Mouse (Mus musculus) stomach, embryonic 14.5 days (tissue): ENCODE results near the gene Nap1l1. TPM values are rescaled to one million over a fixed set of nuclear protein-coding genes. Genes with fewer than 3 reads are reported as not detected.

Source experiments
- ATAC-seq: fragments of 200-750 bp; cut with Nextera tagmentation; 2 replicates; pipeline ENCODE4 v1.8.0; 2017; ENCODE audit warnings: low read depth, moderate TSS enrichment; ENCODE audit not compliant: insufficient number of reproducible peaks, insufficient read depth, low FRiP score
- H3K27ac ChIP-seq: fragments of 300-500 bp; sonication (generic); 2 replicates; pipeline ENCODE4 v1.5.1; 2014; ENCODE audit warnings: mild to moderate bottlenecking, low read length, moderate library complexity, mixed read lengths
- H3K27me3 ChIP-seq: fragments of 300-500 bp; sonication (generic); 2 replicates; pipeline ENCODE4 v1.6.1; 2014; ENCODE audit warnings: low read length, control low read depth, mixed read lengths; ENCODE audit not compliant: control insufficient read depth, insufficient read depth
- H3K36me3 ChIP-seq: fragments of 300-500 bp; sonication (generic); 2 replicates; pipeline ENCODE4 v1.6.1; 2014; ENCODE audit warnings: mild to moderate bottlenecking, control low read depth, low read length, moderate library complexity, mixed read lengths; ENCODE audit not compliant: control insufficient read depth, insufficient read depth
- H3K4me1 ChIP-seq: fragments of 300-500 bp; sonication (generic); 2 replicates; pipeline ENCODE4 v1.6.1; 2014; ENCODE audit warnings: low read length, control low read depth, mixed read lengths; ENCODE audit not compliant: control insufficient read depth, insufficient read depth
- H3K4me2 ChIP-seq: fragments of 300-500 bp; sonication (generic); replicated peaks from 2 replicates; pipeline ENCODE4 v1.6.1; 2014; ENCODE audit warnings: low read depth, low read length, control low read depth
- H3K4me3 ChIP-seq: fragments of 300-500 bp; sonication (generic); 2 replicates; pipeline ENCODE4 v1.5.1; 2014; ENCODE audit warnings: low read depth, low read length, control low read depth
- H3K9ac ChIP-seq: fragments of 300-500 bp; sonication (generic); replicated peaks from 2 replicates; pipeline ENCODE4 v1.6.1; 2014; ENCODE audit warnings: low read depth, mild to moderate bottlenecking, control low read depth, low read length, moderate library complexity, mixed read lengths
- H3K9me3 ChIP-seq: fragments of 300-500 bp; sonication (generic); 2 replicates; pipeline ENCODE4 v1.6.1; 2016; ENCODE audit warnings: low read depth, low read length, control low read depth; ENCODE audit not compliant: control insufficient read depth
- WGBS: fragments of 180-500 bp; shearing (Covaris S2); extraction: QIAGEN DNeasy Blood & Tissue Kit; methylation state at CpG from one replicate; pipeline ENCODE4 v1.1.7; 2014; 5-methylcytosine and 5-hydroxymethylcytosine counted together
- polyA plus RNA-seq: library from polyadenylated mRNA; unstranded; fragments of >200 nt; fragmentation: Nextera tagmentation; extraction: Ambion mirVana; gene quantifications from 2 replicates; pipeline ENCODE4 v1.2.1, GENCODE M21; 2014

Gene Nap1l1
- polyA plus RNA-seq, 1 experiment from 2014 or later = 277 TPM

DNA sequence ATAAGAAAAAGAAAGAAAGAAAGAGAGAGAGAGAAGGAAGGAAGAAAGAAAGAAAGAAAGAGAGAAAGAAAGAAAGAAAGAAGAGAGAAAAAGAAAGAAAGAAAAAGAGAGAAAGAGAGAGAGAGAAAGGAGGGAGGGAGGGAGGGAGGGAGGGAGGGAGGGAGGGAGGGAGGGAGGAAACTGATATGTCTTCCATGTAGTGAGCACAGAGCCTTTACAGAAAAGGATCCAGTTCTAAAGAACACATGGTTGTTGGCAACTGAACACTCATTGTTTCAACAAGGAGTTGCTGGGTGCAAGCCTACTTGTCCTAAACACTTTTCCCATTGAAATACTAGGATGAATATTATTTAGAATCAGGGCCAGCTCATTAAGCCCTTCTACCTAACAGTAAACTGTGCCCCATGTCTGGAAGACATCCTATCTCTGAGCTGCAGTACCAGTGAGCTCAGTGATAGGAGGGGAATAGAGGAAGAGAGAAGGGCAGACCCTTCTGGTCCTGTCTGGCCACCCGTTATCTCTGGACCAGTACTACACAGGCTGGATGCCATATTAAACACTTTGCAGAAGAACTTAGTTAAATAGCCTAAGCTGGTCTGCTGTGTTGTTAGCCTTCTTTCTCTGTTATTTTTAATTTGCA, 21.2 kb upstream of the Nap1l1 start:
- Histone ChIP-seq H3K4me3 (no peak overlapping the region), H3K9ac (no peak overlapping the region), H3K36me3 (no peaks in the 10 kb centered on the region), H3K27me3 (no peaks in the 10 kb centered on the region), H3K9me3 (no peaks in the 10 kb centered on the region), H3K27ac (no peak overlapping the region), H3K4me1 (no peaks in the 10 kb centered on the region), H3K4me2 (no peak overlapping the region)
- no peak for ATAC-seq
- WGBS = 93% methylated on average over 1 of the region's 1 CpGs

GRCm38 (mm10) chr10:111452426-111452825, 20.6 kb upstream of the Nap1l1 start:
- 86% methylated on average over 11 of the region's 11 CpGs for WGBS
- Histone ChIP-seq H3K27me3 (no peaks in the 10 kb centered on the region), H3K9ac (no peak overlapping the region), H3K4me3 (no peak overlapping the region), H3K9me3 (no peaks in the 10 kb centered on the region), H3K36me3 (no peaks in the 10 kb centered on the region), H3K27ac (no peak overlapping the region), H3K4me1 (no peaks in the 10 kb centered on the region), H3K4me2 (no peak overlapping the region)
- ATAC-seq = no peak

DNA sequence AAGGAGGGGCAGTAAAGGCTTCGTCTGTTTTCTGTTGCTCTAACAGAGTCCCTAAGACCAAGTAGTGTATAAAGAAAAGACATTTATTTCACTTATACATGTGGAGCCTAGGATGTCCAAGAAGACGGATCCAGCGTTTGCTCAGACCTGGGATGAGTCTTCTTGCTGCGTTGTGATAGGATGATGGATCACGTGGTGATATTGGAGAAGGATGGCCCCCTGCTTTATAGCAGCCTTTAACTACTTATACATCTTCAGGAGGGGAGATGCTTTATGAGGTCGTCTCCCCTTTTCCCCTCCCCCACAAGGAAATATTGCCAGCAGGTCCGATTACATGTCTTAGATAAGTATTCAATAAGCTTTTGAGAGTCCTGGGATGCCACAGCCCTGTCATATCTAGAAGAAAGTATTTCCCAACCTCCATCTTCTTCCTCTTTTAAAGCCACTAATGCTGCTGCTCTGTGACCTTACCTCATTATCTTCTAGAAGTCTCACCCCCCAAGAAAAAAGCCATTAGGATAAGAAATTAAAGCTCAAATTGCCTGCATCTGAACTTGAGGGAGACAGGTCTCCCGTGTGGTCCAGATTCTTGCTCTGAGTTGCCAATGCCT, 18.2 kb upstream of the Nap1l1 start:
- Histone ChIP-seq H3K27me3 (no peaks in the 10 kb centered on the region), H3K9me3 (no peaks in the 10 kb centered on the region), H3K27ac (no peak overlapping the region), H3K4me1 (no peaks in the 10 kb centered on the region), H3K4me2 (no peak overlapping the region), H3K36me3 (no peaks in the 10 kb centered on the region), H3K9ac (no peak overlapping the region), H3K4me3 (no peak overlapping the region)
- 55% methylated on average over 8 of the region's 8 CpGs for WGBS
- no peak for ATAC-seq

DNA sequence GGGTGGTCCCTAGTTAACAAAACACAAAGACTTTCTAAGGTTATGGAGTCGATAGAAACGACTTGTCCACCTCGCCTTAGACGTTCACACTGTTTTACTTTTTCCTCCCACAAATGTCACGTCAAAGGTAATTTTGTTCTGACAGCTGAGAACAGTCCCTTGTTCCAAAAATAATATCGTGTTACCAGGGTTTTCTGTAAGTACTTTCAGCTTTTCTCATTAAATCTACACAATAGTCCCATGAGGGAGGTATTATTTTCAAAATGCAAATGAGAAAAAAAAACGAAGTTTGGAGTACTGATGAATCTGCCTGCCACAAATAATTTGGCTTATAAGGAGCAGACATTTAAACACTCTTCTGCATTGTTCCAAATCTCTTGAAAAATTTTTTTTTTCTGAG, 14.9 kb upstream of the Nap1l1 start:
- Histone ChIP-seq H3K27ac (no peak overlapping the region), H3K4me1 (no peaks in the 10 kb centered on the region), H3K27me3 (no peaks in the 10 kb centered on the region), H3K4me2 (no peak overlapping the region), H3K9ac (no peak overlapping the region), H3K4me3 (no peak overlapping the region), H3K9me3 (no peaks in the 10 kb centered on the region), H3K36me3 (no peaks in the 10 kb centered on the region)
- 76% methylated on average over 7 of the region's 7 CpGs for WGBS
- ATAC-seq = no peak

DNA sequence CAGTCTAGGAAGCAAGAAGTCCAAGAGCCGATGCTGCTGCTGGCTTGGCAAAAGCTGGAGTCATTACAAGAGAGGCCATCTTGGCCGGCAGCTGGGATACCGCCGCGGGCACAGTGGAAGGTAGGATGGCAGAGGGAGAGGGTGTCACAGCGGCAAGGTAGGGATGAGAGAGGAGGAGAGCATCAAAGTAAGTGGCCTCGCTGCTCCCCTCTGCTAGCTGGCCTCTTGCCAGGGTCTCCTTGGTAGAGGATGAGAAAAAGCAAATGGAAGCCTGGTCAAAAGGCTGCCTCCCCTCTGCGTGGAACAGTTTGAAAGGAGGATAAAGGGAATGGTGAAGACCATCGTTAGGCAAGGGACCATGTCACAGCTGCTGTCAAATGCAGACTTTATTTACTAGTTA, 14.0 kb upstream of the Nap1l1 start:
- Histone ChIP-seq H3K36me3 (no peaks in the 10 kb centered on the region), H3K4me2 (no peak overlapping the region), H3K4me1 (no peaks in the 10 kb centered on the region), H3K9ac (no peak overlapping the region), H3K27ac (no peak overlapping the region), H3K9me3 (no peaks in the 10 kb centered on the region), H3K27me3 (no peaks in the 10 kb centered on the region), H3K4me3 (no peak overlapping the region)
- ATAC-seq = no peak
- WGBS = 64% methylated on average over 9 of the region's 9 CpGs

DNA sequence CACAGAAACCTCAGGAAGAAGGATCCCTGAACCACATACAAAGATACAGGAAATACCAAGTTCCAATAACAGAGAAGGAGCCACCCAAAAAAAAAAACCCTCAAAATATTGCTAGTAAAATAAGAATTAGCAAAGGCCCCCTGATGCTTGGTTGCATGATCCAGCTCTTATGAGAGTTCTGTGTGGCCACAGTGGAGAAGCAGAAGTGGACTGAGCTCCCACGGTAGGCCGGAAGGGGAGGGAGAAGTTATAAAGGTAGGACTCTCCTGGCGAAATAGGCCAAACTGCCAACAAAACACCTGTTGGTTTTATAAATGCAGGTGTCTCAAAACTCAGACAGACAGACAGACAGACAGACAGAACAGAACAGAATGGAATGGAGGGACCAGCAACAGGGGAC, 13.1 kb upstream of the Nap1l1 start:
- Histone ChIP-seq H3K4me3 (no peak overlapping the region), H3K27me3 (no peaks in the 10 kb centered on the region), H3K27ac (no peak overlapping the region), H3K9ac (no peak overlapping the region), H3K9me3 (no peaks in the 10 kb centered on the region), H3K4me2 (no peak overlapping the region), H3K4me1 (no peaks in the 10 kb centered on the region), H3K36me3 (no peaks in the 10 kb centered on the region)
- no peak for ATAC-seq
- WGBS = 83% methylated on average over 3 of the region's 3 CpGs

DNA sequence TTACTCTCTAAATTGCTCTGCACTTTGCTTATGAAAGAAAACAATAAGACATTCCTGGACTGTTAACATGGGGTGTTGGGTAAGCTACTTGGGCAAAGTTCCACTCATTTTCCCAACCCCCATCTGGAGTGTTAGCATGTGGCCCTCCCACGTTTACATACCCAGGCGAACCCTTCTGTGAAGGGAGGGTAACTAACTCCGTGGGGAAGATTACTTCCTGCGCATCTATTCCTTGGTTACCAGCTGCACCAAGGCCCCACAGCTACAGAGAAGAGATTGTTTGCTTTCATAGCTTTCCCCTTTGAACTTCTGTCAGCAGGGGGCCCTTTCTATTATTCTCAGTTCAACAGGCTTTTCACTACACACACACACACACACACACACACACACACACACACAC, 12.6 kb upstream of the Nap1l1 start:
- Histone ChIP-seq H3K27me3 (no peaks in the 10 kb centered on the region), H3K4me2 (no peak overlapping the region), H3K27ac (no peak overlapping the region), H3K9me3 (no peaks in the 10 kb centered on the region), H3K4me1 (no peaks in the 10 kb centered on the region), H3K4me3 (no peak overlapping the region), H3K9ac (no peak overlapping the region), H3K36me3 (no peaks in the 10 kb centered on the region)
- no peak for ATAC-seq
- 28% methylated on average over 4 of the region's 4 CpGs for WGBS

- H3K9ac ChIP-seq = no peak overlapping the region
- ATAC-seq = no peak
- H3K27me3 ChIP-seq = no peaks in the 10 kb centered on the region
- no peak overlapping the region for H3K27ac ChIP-seq
- H3K4me3 ChIP-seq = no peak overlapping the region
- WGBS = 70% methylated on average over 1 of the region's 1 CpGs
- H3K4me1 ChIP-seq = no peaks in the 10 kb centered on the region
- H3K4me2 ChIP-seq = no peak overlapping the region
- H3K36me3 ChIP-seq = no peaks in the 10 kb centered on the region
- no peaks in the 10 kb centered on the region for H3K9me3 ChIP-seq
Observed at GRCm38 (mm10) chr10:111464833-111465232, 8.2 kb upstream of the Nap1l1 start.

DNA sequence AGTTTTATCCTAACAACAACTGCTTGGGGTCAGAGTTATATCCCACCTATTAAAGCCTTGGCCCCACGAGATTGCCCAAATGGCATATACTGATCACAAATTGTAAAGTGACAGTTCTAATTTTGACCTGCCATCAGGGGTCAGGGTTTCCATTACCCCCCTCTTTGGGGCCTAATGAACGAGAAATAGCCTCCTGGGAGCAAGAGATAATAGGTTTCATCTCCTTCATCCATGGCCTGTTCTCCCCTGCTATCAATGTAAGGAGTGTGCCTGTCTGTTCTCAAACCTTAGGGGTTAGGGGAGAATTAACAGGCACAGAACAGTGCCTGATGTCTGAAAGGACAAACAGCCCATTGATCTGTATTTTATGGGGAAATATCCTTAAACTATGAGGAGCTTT, 7.6 kb upstream of the Nap1l1 start:
- no peaks in the 10 kb centered on the region for H3K27me3 ChIP-seq
- H3K9me3 ChIP-seq = no peaks in the 10 kb centered on the region
- H3K9ac ChIP-seq = no peak overlapping the region
- no peak overlapping the region for H3K27ac ChIP-seq
- no peak for ATAC-seq
- H3K4me2 ChIP-seq = no peak overlapping the region
- 53% methylated on average over 2 of the region's 2 CpGs for WGBS
- H3K36me3 ChIP-seq = no peaks in the 10 kb centered on the region
- H3K4me3 ChIP-seq = no peak overlapping the region
- no peaks in the 10 kb centered on the region for H3K4me1 ChIP-seq
